Mouse (Mus musculus) cerebellum, adult 2 months (tissue): ENCODE data around the gene Cmtm2a. TPM values are rescaled to one million over a fixed set of nuclear protein-coding genes. Genes with fewer than 3 reads are reported as not detected.
"Not testable (repeated sequence)": the region's sequence is repeated elsewhere in the genome, so short reads cannot be mapped to it uniquely, and the experiment has no call there.

Experiments
- DNase-seq, 2 experiments: peaks; one replicate each; pipeline ENCODE4 v3.0.0; 2021
- H3K27ac ChIP-seq: fragments of 200-500 bp; 2 replicates; pipeline ENCODE4 v1.5.1; 2012; ENCODE audit warnings: low read length, control low read depth, inconsistent platforms; ENCODE audit not compliant: insufficient read depth
- H3K27me3 ChIP-seq: fragments of 200-500 bp; 2 replicates; pipeline ENCODE4 v1.6.1; 2012; ENCODE audit warnings: inconsistent platforms, mild to moderate bottlenecking, low read length, moderate library complexity; ENCODE audit not compliant: control insufficient read depth, insufficient read depth
- H3K4me1 ChIP-seq: fragments of 200-500 bp; 2 replicates; pipeline ENCODE4 v1.6.1; 2011; ENCODE audit warnings: low read length; ENCODE audit not compliant: control insufficient read depth, insufficient read depth
- H3K4me3 ChIP-seq: fragments of 200-500 bp; replicated peaks from 2 replicates; pipeline ENCODE3; 2011; ENCODE audit warnings: mild to moderate bottlenecking, low read depth, low read length, control low read depth; ENCODE audit not compliant: insufficient read depth
- CTCF ChIP-seq: fragments of 200-500 bp; IDR thresholded peaks from 2 replicates; pipeline ENCODE4 v1.5.1; 2011; ENCODE audit warnings: low read depth, mild to moderate bottlenecking, control low read depth, low read length, moderate library complexity, borderline replicate concordance; ENCODE audit not compliant: insufficient read depth
- POLR2A ChIP-seq: fragments of 200-500 bp; IDR thresholded peaks from 2 replicates; pipeline ENCODE4 v1.6.1; 2011; ENCODE audit warnings: low read length, control low read depth, borderline replicate concordance; ENCODE audit not compliant: insufficient read depth
- WGBS: fragments of 180-500 bp; shearing (Covaris S2); methylation state at CpG from one replicate; pipeline ENCODE4 v1.1.7; 2018; 5-methylcytosine and 5-hydroxymethylcytosine counted together
- polyA plus RNA-seq: library from polyadenylated mRNA; depleted of rRNA; stranded (reverse); fragments of >200 nt; gene quantifications from 2 replicates; pipeline ENCODE4 v1.2.3, GENCODE M21; 2012

The Cmtm2a gene
- polyA plus RNA-seq, 1 experiment: not detected

DNA sequence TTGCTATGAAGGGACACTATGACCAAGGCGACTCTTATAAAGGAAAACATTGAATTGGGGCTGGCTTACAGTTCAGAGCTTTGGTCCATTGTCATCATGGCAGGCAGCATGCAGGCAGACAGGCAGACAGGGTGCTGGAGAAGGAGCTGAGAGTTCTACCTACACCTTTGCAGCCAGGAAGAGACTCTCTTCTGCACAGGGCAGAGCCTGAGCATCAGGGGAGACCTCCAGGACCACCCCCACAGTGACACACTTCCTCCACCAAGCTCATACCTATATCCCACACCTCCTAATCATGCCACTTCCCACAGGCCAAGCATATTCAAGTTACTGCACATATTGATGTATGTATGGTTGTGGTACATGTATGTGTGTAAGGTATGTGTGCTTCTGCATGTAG, 43.8 kb upstream of the Cmtm2a start:
- Histone ChIP-seq H3K27me3 (no peaks in the 10 kb centered on the region), H3K4me3 (no peak overlapping the region), H3K27ac (no peak overlapping the region), H3K4me1 (0 out of 2 replicates have a peak, but pooled peaks cover 8% of the 10 kb centered on the region)
- 92% methylated on average over 1 of the region's 1 CpGs for WGBS
- TF ChIP-seq CTCF (no peak), POLR2A (no peak)
- DNase-seq: no peak

DNA sequence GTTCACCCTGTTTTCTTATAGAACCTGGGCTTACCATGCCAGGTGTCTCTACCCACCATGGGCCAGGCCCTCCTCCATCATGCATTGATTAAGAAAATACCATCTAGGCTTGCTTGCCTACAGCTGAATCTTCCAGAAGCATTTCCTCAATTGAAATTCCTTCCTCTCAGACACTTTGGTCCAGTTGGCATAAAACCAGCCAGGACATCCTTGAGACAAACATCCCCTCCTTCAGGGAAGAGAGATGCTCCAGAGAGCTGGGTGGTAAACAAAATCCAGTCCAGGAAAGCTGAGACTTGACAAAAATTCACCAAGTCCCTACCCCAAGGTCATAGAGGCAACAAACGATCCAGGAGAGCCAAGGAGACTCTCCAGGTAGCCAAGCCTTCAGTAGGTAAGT, 41.2 kb upstream of the Cmtm2a start:
- no peaks in the 10 kb centered on the region for H3K27me3 ChIP-seq
- no peak overlapping the region for H3K4me3 ChIP-seq
- TF ChIP-seq POLR2A: no peak
- no peak for TF ChIP-seq CTCF
- 65% methylated on average over 1 of the region's 1 CpGs for WGBS
- no peak overlapping the region for H3K27ac ChIP-seq
- no peaks in the 10 kb centered on the region for H3K4me1 ChIP-seq
- no peak for DNase-seq

DNA sequence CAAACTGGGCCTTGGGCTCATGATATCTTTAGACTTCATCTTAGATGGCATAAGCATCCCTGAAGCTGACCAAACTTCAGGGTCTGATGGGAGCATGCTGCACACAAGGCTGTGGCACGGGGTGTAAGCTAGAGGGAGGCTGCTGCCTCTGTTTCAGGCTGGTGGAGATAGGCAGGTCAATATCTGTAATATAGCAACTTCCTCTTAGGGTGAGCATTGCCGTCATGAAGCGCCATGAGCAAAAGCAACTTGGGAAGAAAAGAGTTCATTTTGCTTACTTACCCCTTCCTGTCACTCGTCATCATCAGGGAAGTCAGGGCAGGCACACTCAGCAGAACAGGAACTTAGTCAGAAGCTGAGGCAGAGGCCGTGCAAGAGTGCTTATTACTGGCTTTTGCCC, 40.8 kb upstream of the Cmtm2a start:
- Histone ChIP-seq H3K27ac (no peak overlapping the region), H3K4me3 (no peak overlapping the region), H3K27me3 (no peaks in the 10 kb centered on the region), H3K4me1 (no peaks in the 10 kb centered on the region)
- 76% methylated on average over 5 of the region's 5 CpGs for WGBS
- DNase-seq: no peak
- TF ChIP-seq CTCF (no peak), POLR2A (no peak)

DNA sequence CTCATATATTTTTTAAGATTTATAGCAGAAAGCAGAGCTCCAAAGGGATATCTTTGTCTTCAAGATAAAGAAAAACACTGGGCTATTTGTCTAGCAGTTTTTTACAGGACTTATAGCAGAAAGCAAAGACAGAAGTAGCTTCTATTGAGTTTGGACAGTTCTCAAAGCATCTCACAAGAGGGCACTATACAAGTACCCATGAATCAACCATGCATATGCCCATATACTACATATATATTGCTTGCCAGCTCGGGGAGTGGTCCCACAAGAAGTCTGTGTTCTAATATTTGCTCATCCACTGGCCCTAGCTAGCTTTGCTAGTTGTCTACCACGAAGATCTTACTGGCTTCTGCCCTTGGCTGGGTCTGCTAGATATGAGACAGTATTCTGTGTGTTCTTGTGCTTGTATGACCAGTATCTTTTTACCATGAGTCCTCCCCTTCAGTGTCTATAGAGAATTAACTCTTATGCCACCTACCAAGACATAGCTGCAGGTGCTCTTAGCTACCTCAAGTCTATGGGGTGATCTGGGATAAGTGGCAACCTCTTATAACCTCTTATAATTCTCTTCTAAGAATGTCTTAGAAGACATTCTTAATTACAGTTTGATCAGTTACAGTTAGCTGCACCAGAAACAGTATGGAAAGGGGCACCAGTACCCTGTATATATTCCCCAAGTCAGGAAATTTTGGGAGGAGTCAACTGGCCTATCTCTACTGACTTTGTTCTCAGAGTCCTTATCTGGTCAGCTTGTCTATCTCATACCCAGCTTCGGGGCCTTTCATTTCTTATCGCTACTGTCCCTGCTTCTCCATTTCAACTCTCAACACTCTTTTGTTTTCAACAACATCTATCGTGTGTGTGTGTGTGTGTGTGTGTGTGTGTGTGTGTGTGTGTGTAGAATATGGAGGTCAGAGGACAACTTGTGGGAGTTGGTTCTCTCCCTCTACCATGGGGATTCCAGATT, 40.0 kb upstream of the Cmtm2a start:
- no peak for DNase-seq
- WGBS: 75% methylated on average over 5 of the region's 5 CpGs

DNA sequence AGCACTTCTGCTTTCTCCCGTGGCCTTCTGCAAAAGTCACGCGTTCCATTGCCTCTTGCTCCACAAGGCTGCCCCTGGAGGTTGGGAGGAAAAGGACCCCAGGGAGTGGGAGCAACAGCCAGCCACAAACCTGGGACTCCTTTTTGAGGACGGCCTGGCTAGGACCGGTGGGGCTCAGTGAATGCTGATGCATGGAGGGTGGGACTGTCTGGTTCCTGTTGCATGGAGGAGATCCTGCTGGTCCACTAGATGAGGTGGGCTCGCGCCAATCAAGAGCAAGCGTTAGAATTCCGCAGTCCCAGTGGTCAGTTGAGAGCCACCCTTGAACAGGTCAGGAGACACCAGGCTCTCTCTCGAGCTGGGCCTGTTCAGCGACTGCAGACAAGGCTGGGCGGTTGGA, 28.9 kb upstream of the Cmtm2a start, which contains the start of gene Cmtm2b:
Cmtm2b (plus strand) TSS at position 301 of the 400 bp plus-strand sequence.
- not testable (repeated sequence) for H3K27me3 ChIP-seq, H3K4me1 ChIP-seq, DNase-seq, H3K4me3 ChIP-seq, H3K27ac ChIP-seq
- 89% methylated on average over 12 of the region's 12 CpGs for WGBS

More for the DNA sequence above, 40.0 kb upstream of the Cmtm2a start:
- no peak for TF ChIP-seq POLR2A
- TF ChIP-seq CTCF: no peak
- H3K4me3 ChIP-seq: no peak overlapping the region
- no peaks in the 10 kb centered on the region for H3K27me3 ChIP-seq
- H3K27ac ChIP-seq: no peak overlapping the region
- H3K4me1 ChIP-seq: no peaks in the 10 kb centered on the region

DNA sequence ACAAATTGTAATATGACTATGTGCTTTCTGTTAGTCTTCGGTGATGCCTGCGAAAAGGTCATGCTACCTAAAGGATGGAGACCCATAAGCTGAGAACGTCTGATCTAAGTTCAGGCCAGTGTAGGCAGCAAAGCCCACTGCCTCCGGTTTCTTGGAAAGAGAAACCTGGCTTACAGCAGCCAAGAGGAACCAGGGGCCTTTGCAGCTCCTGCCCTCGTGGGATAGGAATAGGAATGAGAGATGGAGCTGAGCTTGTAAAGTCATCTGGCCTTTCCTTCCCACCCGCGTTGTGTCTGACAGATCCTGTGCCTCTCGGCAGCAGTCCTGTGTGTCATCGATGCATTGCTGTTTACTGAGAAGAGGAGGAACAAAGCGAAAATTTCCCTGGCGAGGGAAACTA, 28.3 kb upstream of the Cmtm2a start, which contains the start of gene Gm11020:
Gm11020 (plus strand) TSS at position 301 of the 400 bp plus-strand sequence.
- H3K27ac ChIP-seq: not testable (repeated sequence)

DNA sequence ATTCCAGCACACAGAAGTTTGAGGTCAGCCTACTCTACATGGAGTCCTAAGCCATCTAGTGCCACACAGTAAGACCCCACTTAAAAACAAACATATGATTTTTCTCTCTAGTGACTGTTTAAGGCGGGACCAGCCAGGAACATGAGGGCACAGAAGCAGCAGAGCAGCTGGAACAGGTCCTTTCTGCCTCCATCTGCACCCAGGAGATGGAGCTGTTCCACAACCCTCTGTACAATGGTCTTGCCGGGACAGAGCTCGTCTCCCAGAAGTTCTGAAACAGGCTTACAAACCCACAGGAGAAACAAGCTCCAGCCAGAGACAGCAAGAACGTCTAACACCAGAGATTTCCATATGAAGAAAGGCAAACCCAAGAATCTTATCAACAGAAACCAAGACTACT, 20.3 kb upstream of the Cmtm2a start:
- 59% methylated on average over 4 of the region's 4 CpGs for WGBS
- Histone ChIP-seq H3K27ac (no peak overlapping the region), H3K4me3 (no peak overlapping the region), H3K4me1 (peaks cover 2% of the 10 kb centered on the region; the same call in 1 of the 2 replicates), H3K27me3 (no peaks in the 10 kb centered on the region)
- no peak for DNase-seq
- TF ChIP-seq CTCF (peak; percentile 14; the same call in 1 of the 2 replicates), POLR2A (no peak)

More for the DNA sequence above, 28.3 kb upstream of the Cmtm2a start, which contains the start of gene Gm11020:
- 79% methylated on average over 11 of the region's 11 CpGs for WGBS
- DNase-seq, H3K27me3 ChIP-seq, H3K4me1 ChIP-seq, H3K4me3 ChIP-seq: not testable (repeated sequence)

DNA sequence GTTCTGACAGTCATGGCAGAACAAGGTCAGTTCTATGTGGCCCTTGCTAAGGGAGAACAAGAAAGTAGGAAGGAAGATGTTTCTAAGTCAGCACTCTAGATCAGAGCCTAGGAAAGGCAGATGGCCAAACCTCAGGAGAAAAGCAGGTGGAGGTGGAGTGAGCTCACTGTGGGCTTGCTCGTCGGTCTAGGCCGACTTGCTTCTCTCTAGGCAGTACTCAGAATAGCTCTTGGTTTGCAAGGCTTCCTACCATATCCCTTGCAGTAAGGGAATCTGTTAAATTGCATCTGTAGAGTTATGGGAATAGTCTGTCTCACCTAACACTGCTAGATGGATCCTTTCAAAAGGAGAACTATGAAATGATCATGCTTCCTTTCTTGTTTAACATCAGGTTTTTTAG, 19.0 kb upstream of the Cmtm2a start:
- not testable (repeated sequence) for H3K27ac ChIP-seq, DNase-seq

DNA sequence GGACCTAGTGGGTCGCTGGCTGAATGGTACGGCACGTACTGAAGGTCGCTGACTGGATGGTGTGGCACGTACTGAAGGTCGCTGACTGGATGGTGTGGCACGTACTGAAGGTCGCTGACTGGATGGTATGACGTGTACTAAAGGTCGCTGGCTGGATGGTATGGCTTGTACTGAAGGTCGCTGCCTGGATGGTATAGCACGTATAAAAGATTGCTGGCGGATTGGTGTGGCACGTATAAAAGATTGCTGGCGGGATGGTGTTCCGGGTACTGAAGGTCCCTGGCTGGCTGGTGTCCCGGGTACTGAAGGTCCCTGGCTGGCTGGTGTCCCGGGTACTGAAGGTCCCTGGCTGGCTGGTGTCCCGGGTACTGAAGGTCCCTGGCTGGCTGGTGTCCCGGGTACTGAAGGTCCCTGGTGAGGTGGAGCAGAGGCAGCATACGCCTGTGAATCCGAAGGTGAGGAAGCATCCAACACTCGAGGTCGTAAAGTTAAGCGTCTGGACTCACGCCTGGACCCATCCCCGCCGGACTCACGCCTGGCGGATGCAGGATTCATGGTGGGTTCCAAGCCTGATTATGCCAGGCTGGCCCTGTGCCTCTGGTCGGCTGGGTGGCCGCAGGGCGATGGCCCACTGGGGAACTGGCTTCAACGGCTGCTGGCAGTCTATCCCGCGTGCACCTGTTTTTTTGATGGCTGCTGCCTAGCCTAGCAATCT, 16.6 kb upstream of the Cmtm2a start, which contains the start of the genes Gm45711 and Cmtm1:
Gm45711 (minus strand) TSS at position 641 of the 715 bp plus-strand sequence.
Cmtm1 (minus strand) TSS at position 705 of the 715 bp plus-strand sequence.
- WGBS: 12% methylated on average over 36 of the region's 36 CpGs
- not testable (repeated sequence) for H3K27ac ChIP-seq, H3K27me3 ChIP-seq, H3K4me1 ChIP-seq
- peak within 1 kb of the TSS; percentile 13 for H3K4me3 ChIP-seq
- DNase-seq: peak; percentile 41 to 43

More for the DNA sequence above, 19.0 kb upstream of the Cmtm2a start:
- H3K4me1 ChIP-seq, H3K4me3 ChIP-seq, H3K27me3 ChIP-seq: not testable (repeated sequence)
- 56% methylated on average over 3 of the region's 3 CpGs for WGBS

DNA sequence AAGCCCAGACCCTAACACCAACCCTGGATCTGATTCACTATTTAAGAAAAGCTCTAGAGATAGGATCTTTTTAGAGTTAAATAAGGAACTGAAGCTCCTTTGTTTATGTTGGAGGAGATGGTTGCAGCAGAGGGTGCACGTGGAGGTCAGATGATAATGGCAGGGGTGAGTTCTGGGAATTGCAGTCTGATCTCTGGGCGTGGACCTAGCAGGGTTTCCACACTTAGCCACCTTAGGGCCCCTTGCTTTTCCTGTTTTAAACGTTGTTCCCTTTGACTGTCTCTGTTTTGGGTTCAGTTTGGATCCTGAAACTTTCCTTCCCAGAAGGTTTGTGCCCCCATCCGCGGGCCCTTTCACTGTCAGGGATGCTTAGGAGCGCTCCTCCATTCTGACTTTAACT, 15.4 kb upstream of the Cmtm2a start:
- H3K4me3 ChIP-seq, DNase-seq, H3K4me1 ChIP-seq, H3K27ac ChIP-seq, H3K27me3 ChIP-seq: not testable (repeated sequence)
- WGBS: 79% methylated on average over 6 of the region's 6 CpGs
